Mouse (Mus musculus) gastrocnemius, postnatal 25 days (tissue): ENCODE measurements at regions not wholly inside any gene's neighbourhood (a gene's known extent, or its start where the extent isn't known, plus 50 kb on each side); places are given as distances from the start of the nearest gene placed in this dataset.

Experiments used
- DNase-seq: peaks from one replicate; pipeline ENCODE4 v3.0.0; 2022

DNA sequence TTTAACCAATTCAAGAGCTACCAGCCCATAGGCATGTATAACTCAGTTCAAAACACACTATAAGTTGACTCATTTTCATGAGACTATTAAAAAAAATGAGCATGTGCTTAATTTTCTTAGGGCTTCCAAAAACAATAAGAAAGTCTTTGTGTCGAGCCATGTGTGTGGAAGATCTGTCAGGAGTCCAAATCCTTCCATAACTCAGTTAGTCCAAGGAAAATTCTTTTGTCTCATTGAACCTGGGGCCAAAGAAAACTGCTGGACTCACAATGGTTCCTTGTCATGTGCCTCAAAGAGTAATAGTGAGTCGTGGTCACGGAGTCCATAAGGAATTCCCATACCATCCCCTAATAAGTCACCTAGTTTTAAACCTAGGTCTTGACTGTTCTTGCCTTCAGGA, 199.0 kb upstream of the Gm21798 start:
- DNase-seq, result no peak

GRCm38 (mm10) chr15:64621876-64622275, 195.6 kb upstream of the Gm21798 start:
- peak; percentile 15 for DNase-seq

DNA sequence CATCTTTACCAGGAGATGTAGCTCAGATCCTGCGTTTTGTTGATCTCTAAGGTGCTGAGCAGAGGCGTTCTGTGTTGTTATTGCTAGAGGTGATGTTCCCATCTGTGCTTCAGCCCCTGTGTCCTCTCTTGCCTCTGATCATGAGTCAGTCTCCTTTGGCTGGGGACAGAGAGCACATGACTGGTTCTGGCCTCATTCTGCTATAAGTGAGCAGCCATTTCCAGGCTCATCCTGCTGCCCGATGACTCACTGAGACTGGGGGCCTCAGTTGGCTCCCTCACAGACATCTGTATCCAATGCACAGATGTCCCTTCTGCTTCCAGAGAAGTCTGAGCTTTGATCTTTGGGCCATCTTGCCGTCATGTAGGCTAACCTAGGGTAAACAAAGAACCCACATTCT, 194.9 kb upstream of the Gm21798 start:
- peak; percentile 70 for DNase-seq

GRCm38 (mm10) chr15:64626359-64626758, 191.1 kb upstream of the Gm21798 start:
- no peak for DNase-seq

DNA sequence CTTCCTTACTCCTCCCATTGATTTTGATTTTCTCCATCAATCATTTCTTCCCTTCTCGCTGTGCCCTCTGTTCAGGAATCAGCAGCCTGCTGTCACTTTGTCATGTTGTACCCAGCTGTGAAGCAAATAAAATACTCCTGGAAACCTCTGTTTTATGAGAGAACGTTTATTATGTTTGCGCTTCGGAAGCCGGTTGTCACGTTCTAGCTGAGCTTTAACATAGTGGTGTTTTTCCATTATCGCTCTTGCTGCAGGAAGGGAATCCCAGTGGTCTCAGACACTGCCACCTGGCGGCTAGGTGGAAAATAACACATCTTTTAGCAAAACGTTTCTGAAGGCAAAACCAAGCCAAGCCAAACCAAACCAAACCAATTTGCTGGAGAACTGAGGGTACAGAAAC, 190.2 kb upstream of the Gm21798 start:
- DNase-seq, result peak; percentile 62
